Mouse (Mus musculus): ENCODE measurements around the gene Kcnip1. TPM values are rescaled to one million over a fixed set of nuclear protein-coding genes. Genes with fewer than 3 reads are reported as not detected.

The Kcnip1 gene
- polyA plus RNA-seq, 1 experiment from 2014 or later: 0.35 TPM

DNA sequence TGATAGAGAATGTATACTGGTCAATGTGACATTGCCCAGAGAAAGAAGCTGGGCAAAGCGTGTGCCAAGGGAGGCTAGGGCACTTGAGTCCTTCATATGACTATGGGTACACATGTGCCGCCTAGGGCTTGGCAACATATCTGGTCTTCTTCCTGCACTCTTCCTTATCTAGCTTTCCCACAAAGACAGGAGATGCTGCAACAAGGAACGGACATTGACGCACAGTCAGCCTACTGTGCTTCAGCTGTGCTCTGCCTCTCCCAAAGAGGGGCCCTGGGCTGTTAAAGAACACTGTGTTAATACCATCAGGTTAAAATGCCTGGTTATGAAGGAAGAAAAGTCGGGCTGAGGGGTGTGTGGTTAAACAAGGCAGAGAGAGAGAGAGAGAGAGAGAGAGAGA, 36.3 kb downstream of the Kcnip1 start:
- 42% methylated on average over 5 of the region's 5 CpGs for WGBS (ENCODE audit: insufficient replicate concordance)
- no peak for ATAC-seq (ENCODE audit: low read depth)

DNA sequence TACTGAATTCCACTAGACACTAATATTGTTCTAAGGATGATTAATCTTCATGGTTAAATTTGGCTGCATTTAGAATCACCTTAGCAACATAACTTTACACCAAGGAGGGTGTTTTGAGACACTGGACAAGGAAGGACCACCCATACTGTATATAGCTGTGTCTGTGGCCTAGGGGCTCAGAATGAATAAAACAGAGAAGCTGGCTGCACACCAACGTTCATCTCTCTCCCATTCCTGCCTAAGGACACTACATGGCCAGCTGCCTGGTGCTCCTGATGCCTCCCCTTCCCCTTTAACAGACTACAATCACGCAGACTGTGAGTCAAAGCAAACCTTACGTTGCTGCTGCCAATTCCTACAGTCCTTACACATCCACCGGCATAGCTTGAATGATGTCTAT, 37.0 kb downstream of the Kcnip1 start:
- H3K4me2 ChIP-seq: no peak overlapping the region
- no peak overlapping the region for H3K9ac ChIP-seq
- no peak overlapping the region for H3K4me3 ChIP-seq (replicated peaks)
- no peaks in the 10 kb centered on the region for H3K9me3 ChIP-seq (replicated peaks)
- no peaks in the 10 kb centered on the region for H3K4me1 ChIP-seq (replicated peaks)
- H3K27ac ChIP-seq: no peak overlapping the region
- DNase-seq (no peak), ATAC-seq (ENCODE audit: low read depth) (no peak)
- 58% methylated on average over 4 of the region's 4 CpGs for WGBS (ENCODE audit: insufficient replicate concordance)
- H3K36me3 ChIP-seq: no peaks in the 10 kb centered on the region
- H3K27me3 ChIP-seq: peaks cover 2% of the 10 kb centered on the region

More for the DNA sequence above, 36.3 kb downstream of the Kcnip1 start:
- H3K36me3 ChIP-seq: no peaks in the 10 kb centered on the region
- H3K27me3 ChIP-seq: peaks cover 2% of the 10 kb centered on the region
- no peak overlapping the region for H3K9ac ChIP-seq
- H3K4me3 ChIP-seq (replicated peaks): no peak overlapping the region
- no peak for DNase-seq
- no peaks in the 10 kb centered on the region for H3K4me1 ChIP-seq (replicated peaks)
- no peak overlapping the region for H3K4me2 ChIP-seq
- H3K9me3 ChIP-seq (replicated peaks): no peaks in the 10 kb centered on the region
- H3K27ac ChIP-seq: no peak overlapping the region

DNA sequence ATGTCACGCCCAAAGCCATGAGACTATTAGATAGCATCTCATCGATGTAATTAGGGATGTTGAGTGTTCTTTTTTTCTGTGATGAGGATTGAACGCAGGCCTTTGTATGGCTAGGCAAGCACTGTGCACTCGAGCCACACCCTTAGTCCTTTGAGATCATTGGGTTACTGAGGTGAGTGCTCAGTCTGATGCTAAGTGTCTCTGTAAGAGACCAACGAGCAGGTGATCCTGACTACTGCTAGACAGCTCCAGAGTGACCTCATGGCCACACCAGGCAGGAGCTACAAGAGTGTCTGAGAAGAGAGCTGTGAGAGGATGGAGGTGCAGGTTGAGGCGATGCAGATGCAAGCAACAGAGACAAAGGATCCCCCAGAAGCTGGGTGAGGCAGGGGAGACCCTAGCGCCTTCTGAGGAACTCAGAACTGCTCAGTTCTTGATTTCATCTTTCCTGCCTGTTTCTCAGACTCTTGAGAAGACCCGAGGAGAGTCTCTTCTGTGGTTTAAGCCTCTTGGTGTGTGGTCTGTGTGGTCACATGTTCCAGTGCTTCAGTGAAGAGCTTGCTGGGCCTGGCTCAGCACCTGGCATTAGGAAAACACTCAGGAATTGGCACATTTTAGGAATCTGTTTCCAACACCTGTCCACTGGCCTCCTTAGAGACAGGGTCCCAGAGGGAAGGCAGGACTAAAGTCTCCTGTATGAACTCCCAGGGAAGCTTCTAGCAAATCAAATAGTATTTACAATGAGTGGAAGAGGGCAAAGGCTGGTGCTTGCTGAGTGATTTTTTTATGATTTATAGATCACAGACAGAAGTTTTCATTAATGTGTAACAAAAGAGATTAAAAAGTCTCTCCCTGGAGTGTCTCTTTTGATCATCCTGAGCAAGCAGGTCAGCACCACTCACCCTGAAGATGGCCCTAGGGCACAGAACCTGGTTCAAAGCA, 41.0 kb downstream of the Kcnip1 start:
- H3K4me3 ChIP-seq (replicated peaks): no peak overlapping the region
- H3K27ac ChIP-seq: no peak overlapping the region
- DNase-seq (no peak), ATAC-seq (ENCODE audit: low read depth) (no peak)
- no peaks in the 10 kb centered on the region for H3K9me3 ChIP-seq (replicated peaks)
- H3K27me3 ChIP-seq: peaks cover 2% of the 10 kb centered on the region
- no peak overlapping the region for H3K4me2 ChIP-seq
- no peaks in the 10 kb centered on the region for H3K36me3 ChIP-seq
- no peaks in the 10 kb centered on the region for H3K4me1 ChIP-seq (replicated peaks)
- no peak overlapping the region for H3K9ac ChIP-seq
- 53% methylated on average over 8 of the region's 8 CpGs for WGBS (ENCODE audit: insufficient replicate concordance)

DNA sequence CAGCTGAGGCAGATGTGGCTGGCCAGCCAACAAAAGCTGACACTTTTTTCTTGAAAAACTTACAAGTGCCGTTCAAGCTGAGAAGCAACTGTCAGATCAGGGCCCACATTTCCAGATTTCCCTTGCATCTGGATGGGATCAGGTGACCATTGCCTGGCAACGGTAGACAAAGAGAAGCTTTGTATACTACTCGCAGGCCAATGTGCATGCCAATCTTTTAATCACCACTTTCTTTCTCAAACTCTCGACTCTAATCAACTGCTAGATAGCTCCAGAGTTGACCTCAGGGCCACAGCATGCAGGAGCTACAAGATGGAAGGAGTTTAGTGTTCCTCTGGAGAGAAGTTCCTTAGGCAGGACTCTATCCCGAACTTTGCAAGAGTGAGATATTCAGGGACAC, 41.8 kb downstream of the Kcnip1 start:
- DNase-seq (no peak), ATAC-seq (ENCODE audit: low read depth) (no peak)
- WGBS (ENCODE audit: insufficient replicate concordance): 67% methylated on average over 5 of the region's 5 CpGs
- no peak overlapping the region for H3K27ac ChIP-seq
- no peaks in the 10 kb centered on the region for H3K36me3 ChIP-seq
- no peak overlapping the region for H3K4me3 ChIP-seq (replicated peaks)
- no peak overlapping the region for H3K9ac ChIP-seq
- H3K4me1 ChIP-seq (replicated peaks): no peaks in the 10 kb centered on the region
- no peak overlapping the region for H3K4me2 ChIP-seq
- no peaks in the 10 kb centered on the region for H3K9me3 ChIP-seq (replicated peaks)
- H3K27me3 ChIP-seq: peaks cover 2% of the 10 kb centered on the region

DNA sequence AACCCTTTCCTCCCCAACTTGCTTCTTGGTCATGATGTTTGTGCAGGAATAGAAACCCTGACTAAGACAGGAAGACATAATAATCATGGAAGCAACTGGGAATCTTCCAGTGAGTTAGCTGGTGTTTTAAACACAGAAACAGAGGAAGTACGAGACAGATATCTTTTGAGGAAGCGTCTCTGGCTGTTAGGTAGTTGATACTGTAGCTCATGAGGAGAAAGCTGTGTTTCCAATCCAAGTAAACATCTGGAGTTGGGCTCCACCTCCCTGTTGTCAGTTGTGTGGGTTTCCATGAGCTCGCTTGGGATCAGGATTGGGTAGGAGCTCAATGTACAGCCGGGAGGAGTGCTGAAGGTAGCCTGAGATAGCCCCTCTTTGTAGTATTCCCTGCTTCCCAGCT, 46.5 kb downstream of the Kcnip1 start:
- Histone ChIP-seq H3K27me3 (no peaks in the 10 kb centered on the region), H3K4me1 (replicated peaks) (no peaks in the 10 kb centered on the region), H3K36me3 (no peaks in the 10 kb centered on the region), H3K9me3 (replicated peaks) (no peaks in the 10 kb centered on the region), H3K4me2 (no peak overlapping the region), H3K4me3 (replicated peaks) (no peak overlapping the region), H3K27ac (no peak overlapping the region), H3K9ac (no peak overlapping the region)
- ATAC-seq (ENCODE audit: low read depth) (no peak), DNase-seq (no peak)
- 23% methylated on average over 4 of the region's 4 CpGs for WGBS (ENCODE audit: insufficient replicate concordance)

DNA sequence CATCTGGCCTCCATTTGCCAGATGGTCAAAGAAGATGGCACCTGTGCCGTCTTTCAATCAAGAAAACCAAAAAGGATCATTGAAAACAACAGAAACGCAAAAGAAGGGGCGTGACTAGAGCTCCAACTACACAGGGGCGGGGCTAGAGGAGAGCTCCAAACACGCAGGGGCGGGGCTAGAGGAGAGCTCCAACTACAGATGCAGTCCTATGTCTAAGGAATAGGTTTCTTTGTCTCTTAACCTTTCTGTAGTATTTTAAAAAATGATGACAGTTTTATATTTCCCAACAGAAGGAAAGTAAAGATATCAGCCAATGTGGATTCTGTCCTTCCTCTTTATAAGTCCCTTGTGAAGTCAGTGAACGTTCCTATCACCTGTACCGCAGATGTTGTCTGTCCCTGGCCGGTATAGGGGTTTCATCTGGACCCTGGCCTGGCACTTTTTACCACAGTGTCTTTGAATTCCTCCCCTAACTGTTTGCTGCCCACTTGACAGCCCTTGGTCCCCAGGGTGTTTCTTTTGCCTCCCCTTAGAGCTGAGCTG, 48.1 kb downstream of the Kcnip1 start:
- no peaks in the 10 kb centered on the region for H3K36me3 ChIP-seq
- ATAC-seq (ENCODE audit: low read depth): no peak
- no peak overlapping the region for H3K4me2 ChIP-seq
- no peaks in the 10 kb centered on the region for H3K4me1 ChIP-seq (replicated peaks)
- H3K4me3 ChIP-seq (replicated peaks): no peak overlapping the region
- no peak overlapping the region for H3K27ac ChIP-seq
- WGBS (ENCODE audit: insufficient replicate concordance): 66% methylated on average over 9 of the region's 9 CpGs
- DNase-seq: no peak
- no peaks in the 10 kb centered on the region for H3K27me3 ChIP-seq
- no peak overlapping the region for H3K9ac ChIP-seq
- no peaks in the 10 kb centered on the region for H3K9me3 ChIP-seq (replicated peaks)

DNA sequence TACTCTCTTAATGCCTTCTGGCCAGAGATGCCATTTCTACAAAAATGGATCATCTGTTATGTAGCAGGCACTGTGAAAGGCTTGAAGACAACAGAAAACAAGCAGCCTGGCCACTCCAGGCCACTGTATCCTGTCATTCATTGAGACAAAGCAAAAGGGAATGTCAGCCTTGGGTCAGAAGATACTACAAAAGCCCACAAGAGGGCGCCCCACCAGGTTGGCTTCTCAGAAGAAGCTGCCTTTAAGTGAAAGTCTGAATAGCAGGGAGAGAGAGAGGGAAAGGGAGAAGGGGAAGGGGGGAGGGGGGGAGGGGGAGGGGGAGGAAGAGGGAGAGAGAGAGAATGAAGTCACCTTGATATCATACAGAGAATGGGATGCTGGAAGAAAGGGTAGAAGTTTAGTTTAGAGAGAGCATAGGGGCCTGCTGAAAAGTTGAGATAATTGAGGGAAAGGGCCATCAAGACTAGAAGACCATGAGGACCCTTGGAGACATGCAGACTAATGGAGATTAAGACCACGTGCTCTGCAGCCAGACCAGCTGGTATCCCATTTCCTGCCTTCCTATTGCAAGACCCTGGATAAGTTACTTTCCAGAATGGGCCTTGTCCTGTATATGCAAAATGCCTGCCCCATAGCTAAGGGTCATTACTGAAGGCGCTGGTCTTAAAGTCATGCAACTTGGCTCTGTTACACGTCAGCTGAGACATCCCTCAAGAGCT, 48.7 kb downstream of the Kcnip1 start:
- no peak overlapping the region for H3K4me3 ChIP-seq (replicated peaks)
- H3K36me3 ChIP-seq: no peaks in the 10 kb centered on the region
- no peak overlapping the region for H3K9ac ChIP-seq
- peaks cover 5% of the 10 kb centered on the region for H3K4me1 ChIP-seq (replicated peaks)
- H3K27me3 ChIP-seq: no peaks in the 10 kb centered on the region
- H3K4me2 ChIP-seq: no peak overlapping the region
- 56% methylated on average over 4 of the region's 4 CpGs for WGBS (ENCODE audit: insufficient replicate concordance)
- no peaks in the 10 kb centered on the region for H3K9me3 ChIP-seq (replicated peaks)
- DNase-seq (no peak), ATAC-seq (ENCODE audit: low read depth) (no peak)
- no peak overlapping the region for H3K27ac ChIP-seq

- Histone ChIP-seq H3K9ac (no peak overlapping the region), H3K4me2 (no peak overlapping the region), H3K27ac (no peak overlapping the region), H3K9me3 (replicated peaks) (no peaks in the 10 kb centered on the region), H3K36me3 (no peaks in the 10 kb centered on the region), H3K27me3 (no peaks in the 10 kb centered on the region), H3K4me1 (replicated peaks) (peaks cover 10% of the 10 kb centered on the region), H3K4me3 (replicated peaks) (no peak overlapping the region)
- DNase-seq (no peak), ATAC-seq (ENCODE audit: low read depth) (no peak)
- 41% methylated on average over 1 of the region's 1 CpGs for WGBS (ENCODE audit: insufficient replicate concordance)
Measured at GRCm38 (mm10) chr11:33943565-33943964, 49.4 kb downstream of the Kcnip1 start.

DNA sequence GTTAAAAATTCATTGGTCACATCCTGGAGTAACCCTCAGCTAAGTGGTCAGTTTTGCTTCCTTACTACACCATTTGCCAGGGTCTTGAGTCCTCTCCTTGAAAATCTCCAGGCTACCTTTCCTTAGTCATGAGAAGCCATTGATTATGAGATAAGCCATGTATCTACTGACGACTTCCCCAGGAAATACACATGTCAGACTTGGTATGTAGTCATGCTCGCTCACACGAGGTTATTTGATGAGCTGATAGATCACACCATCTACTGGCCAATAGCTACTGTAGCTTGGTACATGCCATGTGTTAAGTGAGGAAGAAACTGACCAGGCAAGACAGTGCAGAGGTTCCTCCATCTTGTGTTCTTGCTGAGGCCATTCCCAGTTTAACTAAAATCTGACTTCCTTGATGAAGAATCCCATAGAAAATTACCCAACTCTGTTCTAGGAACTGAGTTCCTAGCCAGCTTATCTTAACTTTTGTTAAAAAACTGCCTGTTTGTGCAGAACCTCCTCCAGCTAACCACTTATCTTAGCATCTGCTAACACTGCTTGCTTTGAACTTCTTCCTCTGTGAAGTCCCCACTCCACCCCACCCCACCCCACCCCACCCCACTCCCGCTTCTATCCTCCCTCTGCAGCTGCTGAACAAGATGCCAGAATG, 53.4 kb downstream of the Kcnip1 start:
- no peak overlapping the region for H3K4me3 ChIP-seq (replicated peaks)
- H3K9ac ChIP-seq: no peak overlapping the region
- H3K27ac ChIP-seq: no peak overlapping the region
- WGBS (ENCODE audit: insufficient replicate concordance): 22% methylated on average over 4 of the region's 4 CpGs
- H3K4me1 ChIP-seq (replicated peaks): peaks cover 10% of the 10 kb centered on the region
- H3K36me3 ChIP-seq: no peaks in the 10 kb centered on the region
- no peak overlapping the region for H3K4me2 ChIP-seq
- H3K27me3 ChIP-seq: no peaks in the 10 kb centered on the region
- ATAC-seq (ENCODE audit: low read depth) (no peak), DNase-seq (no peak)
- no peaks in the 10 kb centered on the region for H3K9me3 ChIP-seq (replicated peaks)

DNA sequence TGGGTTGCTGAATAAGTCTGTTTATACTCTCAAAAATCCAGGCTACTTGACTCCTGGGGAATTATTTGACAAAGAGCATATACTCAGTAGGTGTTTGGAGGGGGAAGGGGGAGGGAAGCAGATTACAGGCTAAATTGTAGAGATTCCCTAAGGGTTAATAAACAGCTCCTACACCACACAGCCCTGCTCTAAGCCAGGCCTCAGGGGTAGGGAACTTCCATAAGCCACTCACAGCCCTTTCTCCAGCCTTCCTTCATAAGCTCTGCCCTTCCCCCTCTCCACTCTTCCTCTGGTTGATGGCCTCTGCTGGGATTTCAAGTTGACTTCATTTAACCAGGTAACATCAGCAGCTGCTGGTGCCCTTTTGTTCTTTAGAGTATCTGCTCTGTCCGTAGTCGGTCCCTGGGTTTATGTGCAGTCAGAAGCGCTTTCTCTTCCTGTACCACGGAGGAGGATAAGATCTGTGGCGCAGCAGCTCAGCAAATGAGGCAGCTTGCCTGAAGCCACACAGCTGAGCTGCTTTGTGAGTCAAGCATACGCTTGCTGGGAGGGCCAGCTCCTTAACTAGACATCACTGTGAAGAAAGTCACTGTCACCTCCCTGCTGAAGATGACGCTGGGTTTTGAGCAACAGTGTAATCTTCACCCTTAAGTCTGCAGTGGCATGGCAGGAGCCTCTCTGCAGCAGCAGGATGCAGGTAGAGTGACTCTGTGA, 54.2 kb downstream of the Kcnip1 start:
- WGBS (ENCODE audit: insufficient replicate concordance): 14% methylated on average over 7 of the region's 7 CpGs
- no peak overlapping the region for H3K9ac ChIP-seq

GRCm38 (mm10) chr11:33937641-33938040, 55.3 kb downstream of the Kcnip1 start:
- no peaks in the 10 kb centered on the region for H3K27me3 ChIP-seq
- H3K9me3 ChIP-seq (replicated peaks): no peaks in the 10 kb centered on the region
- DNase-seq (no peak), ATAC-seq (ENCODE audit: low read depth) (no peak)
- H3K9ac ChIP-seq: no peak overlapping the region
- no peak overlapping the region for H3K4me3 ChIP-seq (replicated peaks)
- 69% methylated on average over 8 of the region's 8 CpGs for WGBS (ENCODE audit: insufficient replicate concordance)
- no peak overlapping the region for H3K4me2 ChIP-seq
- H3K36me3 ChIP-seq: no peaks in the 10 kb centered on the region
- no peak overlapping the region for H3K27ac ChIP-seq
- H3K4me1 ChIP-seq (replicated peaks): peaks cover 15% of the 10 kb centered on the region

More for the DNA sequence above, 54.2 kb downstream of the Kcnip1 start:
- Histone ChIP-seq H3K27me3 (no peaks in the 10 kb centered on the region), H3K9me3 (replicated peaks) (no peaks in the 10 kb centered on the region), H3K4me3 (replicated peaks) (no peak overlapping the region), H3K4me1 (replicated peaks) (peaks cover 10% of the 10 kb centered on the region), H3K36me3 (no peaks in the 10 kb centered on the region), H3K27ac (no peak overlapping the region), H3K4me2 (no peak overlapping the region)
- DNase-seq (no peak), ATAC-seq (ENCODE audit: low read depth) (no peak)

All from liver, embryonic 13.5 days (tissue).